Mouse (Mus musculus) MN1 (cell line): ENCODE measurements around the gene Clstn3.
"Not testable (repeated sequence)": the region's sequence is repeated elsewhere in the genome, so short reads cannot be mapped to it uniquely, and the experiment has no call there.

Experiments
- DNase-seq: peaks from one replicate; pipeline ENCODE4 v3.0.0-alpha.2; 2016; ENCODE audit warnings: low spot score

The Clstn3 gene

DNA sequence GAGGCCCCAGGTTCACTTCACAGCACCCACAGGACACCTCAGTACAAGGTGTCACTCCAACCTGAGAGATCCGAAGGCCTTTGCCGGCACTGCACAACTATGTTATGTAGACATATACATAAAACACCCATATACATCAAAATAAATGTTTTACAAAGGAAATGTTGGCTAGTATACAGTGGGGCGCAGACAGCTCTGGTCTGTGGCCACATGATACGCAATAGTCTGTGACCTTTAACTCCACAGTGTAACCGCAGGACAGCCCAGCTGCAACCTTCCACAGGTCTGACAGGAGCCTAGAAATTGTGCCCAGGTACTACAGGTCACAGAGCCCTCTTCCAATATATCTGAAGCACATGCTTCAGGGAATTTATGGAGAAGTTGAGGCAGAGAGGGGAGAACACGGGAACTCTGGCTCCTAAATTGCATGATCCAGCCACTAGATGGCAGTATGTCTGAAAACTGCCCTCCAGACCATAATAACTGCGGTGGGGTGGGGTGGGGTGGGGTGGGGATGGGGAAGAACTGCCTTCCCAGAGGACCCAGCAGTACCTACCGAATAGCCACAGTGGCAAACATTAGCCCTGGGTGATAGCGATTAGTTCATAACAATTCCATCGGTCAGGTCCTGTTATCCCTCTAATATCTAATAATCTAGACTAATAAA is 16.3 kb downstream of the Clstn3 start:
- DNase-seq, result no peak

DNA sequence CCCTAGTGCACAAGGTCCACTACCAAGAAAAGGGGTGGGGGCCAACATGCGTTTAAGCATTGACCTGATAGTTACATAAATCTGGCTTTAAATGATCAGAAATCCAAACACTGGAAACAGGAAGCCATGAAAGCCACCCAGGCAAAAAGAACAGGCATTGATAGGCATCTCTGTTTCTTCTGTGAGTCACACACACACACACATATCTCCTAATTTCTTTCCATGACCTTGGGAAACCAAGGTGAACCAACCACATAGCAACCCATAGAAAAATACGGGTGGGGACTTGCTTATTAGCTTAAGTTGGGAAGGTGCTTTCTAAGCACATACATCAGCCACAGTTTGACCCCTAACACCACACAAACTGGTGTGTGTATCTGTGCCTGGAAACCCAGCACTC is 17.2 kb downstream of the Clstn3 start:
- no peak for DNase-seq

DNA sequence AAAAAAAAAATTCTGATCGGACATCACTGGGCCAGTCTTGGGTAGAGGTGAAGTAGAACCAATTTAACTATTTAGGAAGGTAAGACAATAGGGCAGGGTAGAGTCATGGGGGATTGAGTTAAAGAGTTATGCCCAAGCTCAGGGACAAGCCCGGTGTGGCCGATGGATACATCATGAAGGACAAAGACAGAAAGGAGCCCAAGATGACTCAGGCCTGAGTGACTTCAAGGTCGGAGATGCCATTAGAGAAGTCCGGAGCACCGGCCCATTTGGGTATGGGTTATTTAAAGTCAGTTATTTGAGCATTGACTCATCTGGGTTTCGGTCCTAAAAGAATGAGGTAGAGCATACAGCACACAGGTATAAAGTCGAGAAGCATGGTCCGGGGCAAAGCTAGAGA is 18.1 kb downstream of the Clstn3 start:
- DNase-seq, result no peak

- no peak for DNase-seq
Measured at GRCm38 (mm10) chr6:124446024-124446423, 18.6 kb downstream of the Clstn3 start.

DNA sequence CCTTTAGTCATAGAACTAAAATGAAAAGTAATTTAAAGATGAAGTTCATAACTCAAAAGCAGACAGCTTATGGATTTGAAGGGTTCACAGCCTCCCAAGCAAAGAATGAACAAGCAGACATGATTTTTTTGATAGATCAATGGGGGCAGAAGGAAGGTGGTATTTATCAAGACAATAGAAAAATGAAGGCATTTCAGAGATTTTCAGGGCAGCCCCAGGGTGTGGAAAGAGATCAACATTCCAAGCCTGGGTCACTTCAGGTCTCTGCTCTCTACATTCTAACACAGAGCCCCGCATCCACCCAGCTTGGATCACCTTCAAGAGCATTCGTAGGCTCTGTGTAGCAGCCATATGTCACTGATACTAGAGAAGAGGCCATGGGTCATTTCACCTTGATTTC is 21.3 kb downstream of the Clstn3 start:
- DNase-seq, result no peak

DNA sequence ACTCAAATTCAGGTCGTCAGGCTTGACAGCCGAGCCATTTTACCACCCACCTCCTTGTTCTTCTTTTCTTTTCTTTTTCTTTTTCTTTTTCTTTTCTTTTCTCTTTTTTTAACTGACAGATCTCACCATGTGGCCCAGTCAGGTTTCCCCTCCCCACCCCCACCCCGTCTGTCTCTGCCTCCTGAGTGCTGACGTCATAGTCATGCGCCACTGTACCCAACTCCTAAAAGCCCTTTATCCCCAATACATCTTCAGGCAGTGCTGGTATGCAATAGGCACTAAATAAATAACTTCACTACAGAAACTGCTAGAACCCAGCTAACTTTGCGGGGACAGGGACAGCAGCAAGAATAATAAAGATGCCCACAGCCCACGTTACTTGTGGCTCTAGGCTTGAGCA is 28.3 kb downstream of the Clstn3 start:
- DNase-seq, result no peak

GRCm38 (mm10) chr6:124435173-124435572 is 29.4 kb downstream of the Clstn3 start:
- DNase-seq, result no peak

GRCm38 (mm10) chr6:124433688-124434324 is 30.8 kb downstream of the Clstn3 start:
- no peak for DNase-seq

DNA sequence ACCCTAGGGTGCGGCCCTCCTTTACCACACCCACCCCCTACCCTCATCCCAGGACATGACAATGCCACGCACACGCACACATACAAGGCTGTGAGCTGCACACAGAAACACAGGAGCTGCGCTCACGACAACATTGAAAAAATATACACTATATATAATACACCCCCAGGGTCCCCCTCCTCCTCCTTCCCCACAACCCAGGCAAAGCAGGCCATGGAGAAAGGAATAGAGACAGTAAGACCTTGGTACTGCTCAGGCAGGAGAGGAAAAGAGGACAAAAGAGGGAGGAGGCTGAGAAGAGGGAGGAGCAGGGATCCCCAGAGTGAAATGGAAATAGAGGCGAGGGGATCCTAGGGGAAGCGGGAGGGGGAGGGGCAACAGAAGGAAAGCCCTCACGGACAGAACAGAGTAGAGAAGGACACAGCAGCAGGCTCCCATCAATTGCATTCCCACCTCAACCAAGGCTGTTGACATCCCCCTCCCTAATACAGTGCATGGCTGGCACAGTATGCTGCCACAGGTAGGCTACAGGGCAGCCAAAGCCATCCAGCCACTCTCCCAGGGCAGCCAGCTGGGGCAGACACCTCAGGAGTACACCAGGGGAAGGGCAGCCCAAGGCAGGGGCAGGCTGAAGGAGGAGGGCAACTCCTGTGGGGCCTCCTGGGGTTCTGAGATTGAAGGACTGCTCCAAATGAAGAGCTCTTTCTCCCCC is 33.7 kb downstream of the Clstn3 start:
- no peak for DNase-seq

GRCm38 (mm10) chr6:124430379-124430778 is 34.2 kb downstream of the Clstn3 start:
- DNase-seq, result no peak

DNA sequence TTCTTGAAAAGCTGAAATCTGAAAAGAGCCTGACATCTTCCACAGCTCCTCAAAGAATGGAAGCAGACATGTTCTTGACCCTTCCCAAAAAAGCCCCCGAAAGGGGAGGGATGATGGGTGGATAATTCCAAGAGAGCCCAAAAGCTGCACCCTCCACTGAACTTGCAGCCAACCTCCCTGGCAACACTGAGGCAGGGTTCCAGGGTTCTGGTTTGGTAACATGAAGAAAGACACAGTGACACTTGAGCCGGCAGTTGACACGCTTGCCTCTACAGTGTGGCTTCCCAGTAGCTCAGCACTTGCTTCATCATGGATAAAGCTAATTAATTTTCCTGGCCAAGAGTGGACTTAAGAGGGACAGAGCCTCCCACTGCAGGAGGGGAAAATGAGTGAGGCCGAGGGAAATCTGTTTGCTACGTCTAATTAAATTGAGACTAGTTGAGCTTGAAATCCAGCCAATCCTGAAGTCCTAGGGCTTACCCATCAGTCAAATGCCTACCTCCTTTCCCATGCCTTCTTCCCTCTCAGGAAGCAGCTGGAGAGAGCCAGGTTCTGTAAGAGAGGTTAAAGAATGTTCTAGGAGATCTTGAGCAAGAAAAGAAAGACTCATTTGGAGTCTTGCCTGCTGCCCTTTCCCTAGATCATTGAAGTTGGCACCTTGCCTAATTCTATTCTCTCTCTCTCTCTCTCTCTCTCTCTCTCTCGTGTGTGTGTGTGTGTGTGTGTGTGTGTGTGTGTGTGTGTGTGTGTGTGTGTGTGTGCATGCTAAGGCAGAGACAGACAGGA is 36.6 kb downstream of the Clstn3 start:
- DNase-seq, result peak; percentile 49

DNA sequence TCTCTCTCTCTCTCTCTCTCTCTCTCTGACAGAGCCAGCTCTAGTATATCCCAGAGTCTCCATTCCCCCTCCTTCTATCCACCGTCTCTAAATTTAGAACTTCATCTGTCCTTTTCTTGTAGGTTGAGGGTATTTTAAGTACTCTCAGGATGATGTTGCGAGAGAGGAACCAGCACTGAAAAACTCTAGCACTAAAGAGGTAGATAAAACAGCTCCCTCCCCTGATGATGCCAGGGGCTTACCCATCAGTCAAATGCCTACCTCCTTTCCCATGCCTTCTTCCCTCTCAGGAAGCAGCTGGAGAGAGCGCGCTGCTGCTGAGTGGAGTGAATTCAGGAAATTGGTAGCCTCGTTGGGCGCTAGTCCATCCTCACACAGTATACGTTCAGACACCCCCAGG is 37.3 kb downstream of the Clstn3 start:
- DNase-seq, result no peak

DNA sequence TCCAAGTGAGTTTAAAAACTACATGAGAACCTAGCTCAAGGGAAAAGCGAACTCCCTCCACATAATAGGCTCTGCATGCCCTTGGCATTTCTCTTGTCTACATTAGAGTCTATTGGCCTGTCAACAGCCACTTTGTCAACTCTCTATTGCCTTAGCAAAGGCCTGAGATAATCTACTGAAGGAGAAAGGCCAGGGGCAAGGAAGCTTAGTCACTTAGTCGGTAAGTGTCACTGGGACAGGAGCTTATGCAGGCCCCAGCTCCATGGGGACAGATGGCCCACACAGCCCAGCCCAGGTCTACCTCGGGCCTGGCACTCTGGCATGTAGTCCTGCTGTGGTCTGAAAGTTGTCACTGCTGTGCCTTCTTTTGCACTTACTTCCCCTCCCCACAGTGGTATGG is 38.0 kb downstream of the Clstn3 start:
- no peak for DNase-seq

DNA sequence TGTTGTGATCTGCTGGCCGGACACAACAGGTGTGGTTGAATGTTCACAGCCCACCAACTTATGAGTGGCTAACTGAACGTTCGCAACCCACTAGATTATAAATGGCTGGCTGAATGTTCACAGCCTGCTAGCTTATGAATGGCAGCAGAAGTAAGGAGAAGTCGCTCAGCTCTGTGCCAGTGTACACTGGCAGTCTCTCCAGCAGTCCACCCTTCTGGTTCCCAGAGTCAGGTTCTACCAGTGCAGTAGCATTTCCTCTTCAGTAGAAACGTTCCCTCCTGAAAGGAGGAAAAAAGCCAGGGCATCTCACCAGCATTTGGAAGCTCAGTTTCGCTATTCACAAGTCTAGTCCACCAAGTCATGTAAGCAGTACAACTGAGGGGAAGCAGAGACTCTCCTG is 39.1 kb downstream of the Clstn3 start:
- DNase-seq, result no peak

DNA sequence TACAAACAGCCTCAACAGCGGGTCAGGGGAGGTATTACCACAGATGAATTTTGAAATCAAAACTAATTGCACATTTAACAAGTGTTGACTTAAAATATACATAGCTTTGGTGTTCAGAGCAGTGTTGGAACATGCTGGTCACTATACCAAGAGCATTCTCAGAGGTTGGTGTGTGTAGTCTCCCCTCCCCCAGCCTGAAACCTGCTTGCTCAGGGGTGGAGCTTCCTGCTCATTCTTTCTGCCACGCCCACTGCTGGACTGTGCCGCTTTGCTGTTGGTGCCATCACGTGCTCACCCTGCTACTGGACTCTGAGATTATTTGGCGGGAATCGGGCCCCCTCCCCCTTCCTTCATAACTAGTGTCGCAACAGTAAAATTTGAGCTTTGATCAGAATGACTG is 39.6 kb downstream of the Clstn3 start:
- DNase-seq, result not testable (repeated sequence)

DNA sequence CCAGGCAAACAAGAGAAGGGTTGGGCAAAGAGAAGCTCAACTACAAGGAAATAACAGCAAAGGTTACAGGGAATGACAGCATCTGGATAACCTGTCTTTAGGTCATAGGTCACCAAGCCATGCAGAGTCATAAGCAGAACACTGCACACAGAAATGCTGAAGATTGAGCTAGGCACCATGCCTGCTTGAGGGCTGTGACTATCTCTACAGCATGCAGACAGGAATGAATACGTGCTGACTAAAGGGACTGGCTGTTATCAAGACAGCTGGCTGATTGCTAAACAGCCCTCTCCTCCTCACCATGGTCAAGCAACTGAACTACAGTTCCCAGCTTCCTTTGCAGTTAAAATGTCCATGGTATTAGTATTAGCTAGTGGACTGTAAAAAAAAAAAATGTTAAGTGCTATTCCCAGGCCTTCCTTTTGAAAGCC is 40.5 kb downstream of the Clstn3 start:
- DNase-seq, result no peak

- no peak for DNase-seq
Measured at GRCm38 (mm10) chr6:124418686-124419085, 45.9 kb downstream of the Clstn3 start.

GRCm38 (mm10) chr6:124415347-124416088 is 49.1 kb downstream of the Clstn3 start:
- DNase-seq, result peak; percentile 85

- DNase-seq, result peak; percentile 96
Measured at GRCm38 (mm10) chr6:124414927-124415325, 49.7 kb downstream of the Clstn3 start, which contains the start of gene Pex5. TSS of gene Pex5 (minus strand) at chr6:124415067.

GRCm38 (mm10) chr6:124414150-124414926 is 50.3 kb downstream of the Clstn3 start:
- DNase-seq, result peak; percentile 58

DNA sequence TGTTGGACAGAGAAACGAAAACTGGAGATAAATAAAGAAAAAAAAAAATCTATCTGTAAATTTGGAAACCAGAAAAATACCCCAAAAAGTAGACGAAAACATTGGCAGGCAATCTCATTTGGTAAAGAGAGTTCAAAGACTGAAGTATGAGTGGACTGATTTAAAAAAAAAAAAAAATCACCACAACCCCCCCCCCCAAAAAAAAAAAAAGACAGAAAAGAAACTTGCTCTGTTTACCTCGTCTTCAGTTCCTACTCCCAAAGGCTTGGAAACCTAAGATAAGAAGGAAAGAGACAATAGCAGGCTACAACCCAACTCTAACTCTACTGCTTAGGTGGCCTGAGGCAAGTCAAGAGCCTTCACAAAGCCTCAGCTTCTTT is 50.8 kb downstream of the Clstn3 start:
- DNase-seq, result no peak
